15 mouse cellular contexts compared by ENCODE assay signal in the genomic region with DNA sequence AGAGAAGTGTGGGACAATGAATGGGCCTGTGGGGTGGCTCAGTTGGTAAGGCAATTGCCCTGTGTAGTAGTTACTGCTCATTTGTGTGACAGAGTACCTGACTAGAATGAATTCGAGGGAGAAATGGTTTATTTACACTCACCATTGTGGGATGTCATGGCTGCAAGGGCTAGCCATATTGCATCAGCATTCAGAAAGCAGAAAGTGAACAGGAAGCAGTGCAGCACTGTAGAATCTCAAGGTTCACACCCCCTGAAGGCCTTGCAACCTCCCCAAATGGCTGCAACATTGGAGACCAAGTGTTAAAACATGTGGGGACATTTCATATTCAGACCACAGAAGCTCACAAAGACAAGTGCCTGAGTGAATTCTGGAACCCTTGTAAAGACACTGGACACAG. TPM values are rescaled to one million over a fixed set of nuclear protein-coding genes. Genes with fewer than 3 reads are reported as not detected.
DNase-seq lines count a peak whose midpoint lies in the region; ATAC-seq lines count a peak whose summit lies in the region.
"Had no signal": no experiment of that assay in that cellular context is flagged by ENCODE, and none has a peak within 500 bp of the region (broad histone marks: within the 10 kb centered on the region; RNA-seq: fewer than 3 reads in every experiment).

No protein-coding gene starts in this region.

- peak; percentile 45; the same call in 1 of the 2 replicates for ATAC-seq in hindbrain, embryonic 15.5 days (ENCODE audit: low FRiP score, low read depth)
- peak; percentile 58 for ATAC-seq in CD4-positive, CD25-positive, alpha-beta regulatory T cell, adult 4 months
- peak; percentile 65 for ATAC-seq in megakaryocyte, adult 5-6 weeks (ENCODE audit: poor library complexity, severe bottlenecking)

- 0 out of 2 replicates have a peak, but pooled peaks cover 3% of the 10 kb centered on the region for H3K36me3 ChIP-seq in hindbrain, embryonic 15.5 days
- peaks cover 22% of the 10 kb centered on the region for H3K36me3 ChIP-seq in hindbrain, embryonic 10.5 days

- peaks cover 8% of the 10 kb centered on the region; the same call in 1 of the 2 replicates for H3K4me1 ChIP-seq in hindbrain, embryonic 15.5 days (replicated peaks)
- H3K4me1 ChIP-seq in hindbrain, embryonic 10.5 days (replicated peaks), result no peaks in the 10 kb centered on the region
- H3K4me1 ChIP-seq: embryonic facial prominence, embryonic 10.5 days; limb, embryonic 15.5 days had no signal

- no peak overlapping the region for H3K4me2 ChIP-seq in hindbrain, embryonic 15.5 days
- H3K4me2 ChIP-seq: limb, embryonic 15.5 days had no signal

- H3K27ac ChIP-seq in hindbrain, embryonic 15.5 days (replicated peaks), result 0 out of 2 replicates have a peak overlapping the region, but pooled peaks have one; percentile 16
- no peak overlapping the region for H3K27ac ChIP-seq in hindbrain, embryonic 10.5 days
- H3K27ac ChIP-seq: embryonic facial prominence, embryonic 10.5 days; limb, embryonic 15.5 days had no signal

- no peak overlapping the region for H3K4me3 ChIP-seq in hindbrain, embryonic 15.5 days
- no peak overlapping the region for H3K4me3 ChIP-seq in hindbrain, embryonic 10.5 days
- H3K4me3 ChIP-seq: embryonic facial prominence, embryonic 10.5 days; limb, embryonic 15.5 days had no signal

- no peak for DNase-seq in hindbrain, embryonic 10.5 days (ENCODE audit: low spot score)
- DNase-seq in 3T3-L1 (ENCODE audit: low read depth, low spot score), result peak; percentile 35
- no peak for DNase-seq in ovary, postnatal 36 days (ENCODE audit: low spot score)
- DNase-seq in left cerebral cortex, adult 11 months (ENCODE audit: low spot score), result no peak
- DNase-seq: cerebellum, adult 9-10 months; heart, postnatal 36 days; kidney, adult 9 months; lung, postnatal 10 days had no signal

- H3K27me3 ChIP-seq in hindbrain, embryonic 15.5 days, result no peaks in the 10 kb centered on the region
- H3K27me3 ChIP-seq in hindbrain, embryonic 10.5 days (ENCODE audit: insufficient read depth, poor library complexity, severe bottlenecking), result no peaks in the 10 kb centered on the region
- H3K27me3 ChIP-seq: limb, embryonic 15.5 days had no signal

- no peaks in the 10 kb centered on the region for H3K9me3 ChIP-seq in hindbrain, embryonic 15.5 days
- H3K9me3 ChIP-seq in hindbrain, embryonic 10.5 days, result no peaks in the 10 kb centered on the region
- H3K9me3 ChIP-seq: embryonic facial prominence, embryonic 10.5 days; limb, embryonic 15.5 days had no signal

- H3K9ac ChIP-seq in hindbrain, embryonic 15.5 days, result no peak overlapping the region
- H3K9ac ChIP-seq: limb, embryonic 15.5 days had no signal

- WGBS in hindbrain, embryonic 15.5 days, result 54% methylated on average over 1 of the region's 1 CpGs
- 83% methylated on average over 1 of the region's 1 CpGs for WGBS in hindbrain, embryonic 10.5 days

RNA-seq across cellular contexts. Expression of a gene that starts 23.4 kb away (rescaled TPM):
- polyA plus RNA-seq in hindbrain, embryonic 15.5 days (2015; fragmentation: Nextera tagmentation; extraction: Ambion mirVana), result not detected in 2 replicates
- polyA plus RNA-seq in hindbrain, embryonic 10.5 days (2016; fragmentation: Nextera tagmentation; extraction: Ambion mirVana), result not detected in 2 replicates
- polyA plus RNA-seq in CD4-positive, CD25-positive, alpha-beta regulatory T cell, adult 4 months (2017; shearing (Covaris generic)), result not detected
- total RNA-seq in megakaryocyte, adult 5-6 weeks (2015), result not detected in 2 replicates
- not detected in 2 replicates for total RNA-seq in megakaryocyte, adult 5-6 weeks (2017)
- total RNA-seq: adrenal gland, adult 18-20 months; gastrocnemius, postnatal 4 days; heart, postnatal 36 days had no signal
- polyA plus RNA-seq: embryonic facial prominence, embryonic 10.5 days; limb, embryonic 15.5 days had no signal

RNA-seq across cellular contexts. Expression of a gene that starts 44.7 kb away (rescaled TPM):
- polyA plus RNA-seq in hindbrain, embryonic 15.5 days (2015; fragmentation: Nextera tagmentation; extraction: Ambion mirVana), result not detected in 2 replicates
- polyA plus RNA-seq in hindbrain, embryonic 10.5 days (2016; fragmentation: Nextera tagmentation; extraction: Ambion mirVana), result not detected in 2 replicates
- not detected for polyA plus RNA-seq in CD4-positive, CD25-positive, alpha-beta regulatory T cell, adult 4 months (2017; shearing (Covaris generic))
- total RNA-seq in megakaryocyte, adult 5-6 weeks (2015), result not detected in 2 replicates
- not detected in 2 replicates for total RNA-seq in megakaryocyte, adult 5-6 weeks (2017)
- total RNA-seq: gastrocnemius, postnatal 4 days had no signal
- polyA plus RNA-seq: embryonic facial prominence, embryonic 10.5 days; limb, embryonic 15.5 days had no signal
